Mouse (Mus musculus) cerebellum, adult 2 months (tissue): ENCODE measurements around the gene Commd1.

Experiments used
- CTCF ChIP-seq: fragments of 200-500 bp; IDR thresholded peaks from 2 replicates; pipeline ENCODE4 v1.5.1; 2011; ENCODE audit warnings: low read depth, mild to moderate bottlenecking, control low read depth, low read length, moderate library complexity, borderline replicate concordance; ENCODE audit not compliant: insufficient read depth
- POLR2A ChIP-seq: fragments of 200-500 bp; IDR thresholded peaks from 2 replicates; pipeline ENCODE4 v1.6.1; 2011; ENCODE audit warnings: low read length, control low read depth, borderline replicate concordance; ENCODE audit not compliant: insufficient read depth

GRCm38 (mm10) chr11:22885350-22885749 is 96.8 kb downstream of the Commd1 start:
- TF ChIP-seq CTCF (no peak), POLR2A (no peak)
